7 mouse cellular contexts compared by ENCODE assay signal in the genomic region with DNA sequence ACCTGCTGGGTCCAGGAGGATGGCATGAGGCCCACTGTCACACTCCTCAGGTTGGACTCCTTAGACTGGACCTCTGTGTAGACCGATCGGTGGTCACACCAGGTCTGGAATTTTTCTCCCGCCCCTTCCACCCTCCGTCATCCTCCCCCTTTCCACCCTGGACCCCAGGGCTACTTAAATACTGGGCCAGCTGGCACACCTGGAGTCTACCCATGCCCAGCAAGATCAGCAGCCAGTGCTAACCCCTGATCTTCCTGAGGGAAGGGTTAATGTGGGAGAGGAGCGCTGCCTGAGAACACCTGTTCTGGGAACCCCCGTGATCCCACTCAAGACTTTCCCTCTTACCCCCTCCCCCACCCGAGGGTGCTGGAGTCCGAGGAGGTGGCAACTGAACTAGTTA. TPM values are rescaled to one million over a fixed set of nuclear protein-coding genes. Genes with fewer than 3 reads are reported as not detected.
DNase-seq lines count a peak whose midpoint lies in the region; ATAC-seq lines count a peak whose summit lies in the region.

No protein-coding gene starts in this region.

- peak overlapping the region; percentile 99 for H3K4me3 ChIP-seq in megakaryocyte, embryonic 14.5 days (replicated peaks)
- H3K4me3 ChIP-seq in forebrain, embryonic 15.5 days = peak overlapping the region; percentile 70; the same call in 1 of the 2 replicates
- peak overlapping the region; percentile 77 for H3K4me3 ChIP-seq in liver, embryonic 12.5 days

- H3K27me3 ChIP-seq in megakaryocyte, embryonic 14.5 days (replicated peaks) = peaks cover 45% of the 10 kb centered on the region
- 0 out of 2 replicates have a peak, but pooled peaks cover 4% of the 10 kb centered on the region for H3K27me3 ChIP-seq in forebrain, embryonic 15.5 days
- peaks cover 23% of the 10 kb centered on the region for H3K27me3 ChIP-seq in liver, embryonic 12.5 days (replicated peaks)

- no peak overlapping the region for H3K27ac ChIP-seq in forebrain, embryonic 15.5 days (replicated peaks)
- peak overlapping the region; percentile 88; the same call in 1 of the 2 replicates for H3K27ac ChIP-seq in liver, embryonic 12.5 days

- peaks cover 5% of the 10 kb centered on the region; the same call in 1 of the 2 replicates for H3K9me3 ChIP-seq in megakaryocyte, embryonic 14.5 days
- H3K9me3 ChIP-seq in forebrain, embryonic 15.5 days = no peaks in the 10 kb centered on the region
- no peaks in the 10 kb centered on the region for H3K9me3 ChIP-seq in liver, embryonic 12.5 days (replicated peaks)

- peaks cover 68% of the 10 kb centered on the region for H3K4me1 ChIP-seq in megakaryocyte, embryonic 14.5 days
- H3K4me1 ChIP-seq in forebrain, embryonic 15.5 days = peaks cover 12% of the 10 kb centered on the region
- H3K4me1 ChIP-seq in liver, embryonic 12.5 days = peaks cover 50% of the 10 kb centered on the region

- WGBS in forebrain, embryonic 15.5 days = 76% methylated on average over 8 of the region's 8 CpGs
- 67% methylated on average over 8 of the region's 8 CpGs for WGBS in liver, embryonic 12.5 days (ENCODE audit: insufficient replicate concordance)

- H3K9ac ChIP-seq in forebrain, embryonic 15.5 days (replicated peaks) = no peak overlapping the region
- peak overlapping the region; percentile 81 for H3K9ac ChIP-seq in liver, embryonic 12.5 days

- peaks cover 4% of the 10 kb centered on the region for H3K36me3 ChIP-seq in megakaryocyte, embryonic 14.5 days (replicated peaks; ENCODE audit: low read length)
- H3K36me3 ChIP-seq in forebrain, embryonic 15.5 days = no peaks in the 10 kb centered on the region
- H3K36me3 ChIP-seq in liver, embryonic 12.5 days = no peaks in the 10 kb centered on the region

- H3K4me2 ChIP-seq in forebrain, embryonic 15.5 days (replicated peaks) = peak overlapping the region; percentile 87
- peak overlapping the region; percentile 98 for H3K4me2 ChIP-seq in liver, embryonic 12.5 days

- no peak for DNase-seq in cerebellum, adult 8-10 months
- no peak for DNase-seq in urinary bladder, postnatal 36 days (ENCODE audit: low spot score in 2 of 2)
- no peak for DNase-seq in testis, postnatal 10 days (ENCODE audit: low spot score)

- ATAC-seq in megakaryocyte, adult 5-6 weeks (ENCODE audit: poor library complexity, severe bottlenecking) = no peak
- no peak for ATAC-seq in forebrain, embryonic 15.5 days (replicated peaks)
- 0 out of 2 replicates have a peak, but pooled peaks have one; percentile 5 for ATAC-seq in liver, embryonic 12.5 days

RNA-seq across cellular contexts. Expression of a gene that starts 2.2 kb away (rescaled TPM):
- 3.8 and 6.4 TPM in 2 replicates for polyA plus RNA-seq in megakaryocyte, embryonic 14.5 days (2012; ENCODE audit: insufficient read depth, low replicate concordance)
- total RNA-seq in megakaryocyte, adult 5-6 weeks (2015) = 1.7 and 5.4 TPM in 2 replicates
- total RNA-seq in megakaryocyte, adult 5-6 weeks (2017) = 1.4 and 2.7 TPM in 2 replicates
- 0.79 and 0.97 TPM in 2 replicates for polyA plus RNA-seq in forebrain, embryonic 15.5 days (2015; fragmentation: Nextera tagmentation; extraction: Ambion mirVana)
- 1.1 and 2.8 TPM in 2 replicates for polyA plus RNA-seq in liver, embryonic 12.5 days (2016; fragmentation: Nextera tagmentation; extraction: Ambion mirVana)

RNA-seq across cellular contexts. Expression of a gene that starts 20.5 kb away (rescaled TPM):
- 26.0 and 37.7 TPM in 2 replicates for polyA plus RNA-seq in megakaryocyte, embryonic 14.5 days (2012; ENCODE audit: insufficient read depth, low replicate concordance)
- 1.3 and 2.7 TPM in 2 replicates for total RNA-seq in megakaryocyte, adult 5-6 weeks (2015)
- total RNA-seq in megakaryocyte, adult 5-6 weeks (2017) = 1.4 TPM in 2 replicates
- polyA plus RNA-seq in forebrain, embryonic 15.5 days (2015; fragmentation: Nextera tagmentation; extraction: Ambion mirVana) = 25.8 and 29.5 TPM in 2 replicates
- 16.8 and 17.3 TPM in 2 replicates for polyA plus RNA-seq in liver, embryonic 12.5 days (2016; fragmentation: Nextera tagmentation; extraction: Ambion mirVana)

RNA-seq across cellular contexts. Expression of a gene that starts 54.7 kb away (rescaled TPM):
- 58.6 and 91.9 TPM in 2 replicates for polyA plus RNA-seq in megakaryocyte, embryonic 14.5 days (2012; ENCODE audit: insufficient read depth, low replicate concordance)
- 31.1 and 33.3 TPM in 2 replicates for total RNA-seq in megakaryocyte, adult 5-6 weeks (2015)
- total RNA-seq in megakaryocyte, adult 5-6 weeks (2017) = 10.4 and 12.2 TPM in 2 replicates
- 37.5 and 40.8 TPM in 2 replicates for polyA plus RNA-seq in forebrain, embryonic 15.5 days (2015; fragmentation: Nextera tagmentation; extraction: Ambion mirVana)
- polyA plus RNA-seq in liver, embryonic 12.5 days (2016; fragmentation: Nextera tagmentation; extraction: Ambion mirVana) = 16.4 and 19.0 TPM in 2 replicates
